Mouse (Mus musculus) heart, postnatal 14 days (tissue): ENCODE measurements around the gene Slc25a16. TPM values are rescaled to one million over a fixed set of nuclear protein-coding genes. Genes with fewer than 3 reads are reported as not detected.

Experiments used
- DNase-seq, 2 experiments: peaks; one replicate each; pipeline ENCODE4 v3.0.0; 2021 to 2022
- intact Hi-C: fragments of 180-260 bp; cut with DNase I; formaldehyde crosslinking; loops from one replicate; pipeline ENCODE4 v1.15.1; 2025
- long read RNA-seq, 2 experiments: library from polyadenylated mRNA; stranded (forward); transcript quantifications; one replicate each; pipeline ENCODE4 v2.0.0; 2021
- total RNA-seq, 2 experiments: library from RNA; stranded (reverse); gene quantifications; 2 replicates each; pipeline ENCODE4 v1.2.3; 2021

Slc25a16 gene
- 10 to 100 TPM; 21.9 to 22.3 TPM for total RNA-seq
- long read RNA-seq, experiment 1, transcript Slc25a16-201 (9 exons, 3,145 nt), result major isoform, 45 of 56 reads
- long read RNA-seq, experiment 1, partial matches to known transcripts, result 2 of 56 reads
- long read RNA-seq, experiment 1, other reads (novel, unspliced or antisense), result 8 of 56 reads
- long read RNA-seq, experiment 2, transcript Slc25a16-201 (9 exons, 3,145 nt), result major isoform, 45 of 50 reads
- long read RNA-seq, experiment 2, partial matches to known transcripts, result 0 of 50 reads
- long read RNA-seq, experiment 2, other reads (novel, unspliced or antisense), result 5 of 50 reads

DNA sequence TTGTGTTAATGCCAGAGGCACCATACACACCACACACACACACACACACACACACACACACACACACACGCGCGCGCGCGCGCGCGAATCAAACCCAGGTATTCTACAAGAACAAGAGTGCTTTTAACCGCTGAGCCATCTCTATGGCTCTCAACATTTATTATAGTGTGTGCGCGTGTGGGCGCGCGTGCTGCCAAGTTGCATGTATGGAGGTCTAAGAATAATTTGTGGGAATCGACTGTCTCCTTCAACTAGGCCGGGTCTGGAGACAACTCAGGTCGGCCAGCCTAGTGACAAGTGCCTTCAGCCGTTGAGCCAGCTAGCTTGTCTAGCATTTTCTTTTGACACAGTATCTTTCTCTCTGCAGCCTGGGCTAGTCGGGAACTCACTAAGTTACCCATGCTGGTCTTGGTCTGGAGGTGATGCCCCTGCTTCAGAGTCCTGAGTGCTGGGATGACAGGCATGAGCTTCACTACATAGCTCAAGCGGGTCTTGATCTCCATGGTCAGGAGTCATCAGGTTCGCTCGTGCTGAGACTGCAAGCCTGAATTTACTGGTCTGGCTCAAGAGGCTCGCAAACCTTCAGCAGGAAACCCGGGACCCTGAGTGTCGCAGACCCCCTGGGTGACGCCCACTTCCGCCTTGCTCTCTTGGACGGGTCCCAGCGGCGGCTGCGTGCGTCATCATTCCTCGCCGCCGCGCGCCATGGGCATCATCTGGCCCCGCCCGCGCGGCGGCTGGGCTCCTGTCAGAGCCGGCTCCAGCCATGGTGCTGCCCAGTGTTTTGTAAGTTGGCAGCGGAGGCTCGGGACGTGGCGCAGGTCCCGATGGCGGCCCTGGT, at the start of gene Slc25a16:
Gene Slc25a16 (plus strand): TSS at position 709 of the 841 bp plus-strand sequence.
- intact Hi-C loops, result no loop called here

DNA sequence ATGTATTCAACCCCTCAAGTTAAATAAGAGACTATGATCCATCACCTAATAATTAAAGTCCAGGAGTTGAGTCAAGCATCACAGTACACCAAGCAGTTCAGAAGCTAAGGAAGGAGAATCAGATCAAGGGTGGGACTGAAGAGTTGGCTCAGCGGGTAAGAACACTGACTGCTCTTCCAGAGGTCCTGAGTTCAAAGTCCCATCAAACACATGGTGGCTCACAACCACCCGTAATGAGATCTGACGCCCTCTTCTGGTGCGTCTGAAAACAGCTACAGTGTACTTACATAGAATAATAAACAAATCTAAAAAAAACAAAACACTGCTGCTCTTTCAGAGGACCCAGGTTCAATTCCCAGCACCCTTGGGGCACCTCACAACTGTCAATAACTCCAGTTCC, 45.6 kb upstream of the Slc25a16 start:
- DNase-seq, result no peak
- intact Hi-C loops, result no loop called here

More for the DNA sequence above, at the start of gene Slc25a16:
- peak; percentile 94 to 97 for DNase-seq

DNA sequence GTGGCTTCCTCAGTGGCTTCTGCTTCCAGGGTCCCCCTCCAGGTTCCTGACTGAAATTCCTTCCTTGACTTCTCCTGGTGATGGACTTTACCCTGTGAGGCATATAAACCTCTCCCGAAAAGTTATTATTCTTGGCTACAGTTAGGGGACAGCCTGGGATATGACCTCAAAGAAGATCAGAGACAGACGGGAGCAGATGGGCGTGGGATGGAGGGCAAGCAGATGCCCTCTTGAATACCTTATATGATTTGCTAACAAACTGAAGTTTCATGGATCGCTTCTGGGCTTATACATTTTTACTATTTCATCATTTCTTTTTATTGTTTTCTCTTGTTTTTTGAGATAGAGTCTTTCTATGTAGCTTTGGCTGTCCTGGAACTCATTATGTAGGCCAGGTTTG, 44.9 kb upstream of the Slc25a16 start:
- no peak for DNase-seq
- intact Hi-C loops, result no loop called here

DNA sequence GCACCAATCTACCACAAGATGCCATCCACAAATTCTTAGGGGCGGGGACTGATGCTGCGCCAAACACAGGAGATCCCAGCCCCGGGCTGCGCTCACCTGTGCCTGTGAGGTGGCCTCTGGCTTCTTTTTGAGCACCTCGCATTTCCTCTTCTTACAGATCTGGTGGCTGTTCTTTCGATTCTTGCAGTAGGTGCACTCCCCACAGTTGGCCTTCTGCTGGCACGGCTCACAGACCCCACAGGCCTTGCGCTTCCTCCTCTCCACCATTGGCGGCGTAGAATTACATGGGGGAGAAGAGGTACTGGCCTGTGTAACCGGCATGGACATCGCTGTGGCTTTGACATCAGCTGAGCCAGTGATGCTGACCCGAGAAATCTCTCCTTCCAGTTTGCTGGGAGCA, 42.4 kb upstream of the Slc25a16 start:
- intact Hi-C loops, result no loop called here
- no peak for DNase-seq

DNA sequence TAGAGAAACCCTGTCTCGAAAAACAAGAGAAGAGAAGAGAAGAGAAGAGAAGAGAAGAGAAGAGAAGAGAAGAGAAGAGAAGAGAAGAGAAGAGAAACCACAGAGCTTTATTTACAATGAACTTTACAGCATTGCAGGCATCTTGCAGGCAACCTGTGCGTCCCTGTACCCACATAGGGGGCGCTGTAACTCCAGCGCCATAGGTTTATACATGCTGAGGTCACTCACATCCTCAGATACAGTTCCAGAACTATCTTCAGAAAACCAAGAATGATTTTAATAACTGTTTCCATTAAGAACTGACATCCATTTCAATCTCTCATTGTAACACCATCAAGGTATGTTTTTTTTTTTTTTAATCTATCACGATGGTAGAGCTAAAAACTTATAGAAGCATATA, 39.2 kb upstream of the Slc25a16 start:
- intact Hi-C loops, result no loop called here
- no peak for DNase-seq

DNA sequence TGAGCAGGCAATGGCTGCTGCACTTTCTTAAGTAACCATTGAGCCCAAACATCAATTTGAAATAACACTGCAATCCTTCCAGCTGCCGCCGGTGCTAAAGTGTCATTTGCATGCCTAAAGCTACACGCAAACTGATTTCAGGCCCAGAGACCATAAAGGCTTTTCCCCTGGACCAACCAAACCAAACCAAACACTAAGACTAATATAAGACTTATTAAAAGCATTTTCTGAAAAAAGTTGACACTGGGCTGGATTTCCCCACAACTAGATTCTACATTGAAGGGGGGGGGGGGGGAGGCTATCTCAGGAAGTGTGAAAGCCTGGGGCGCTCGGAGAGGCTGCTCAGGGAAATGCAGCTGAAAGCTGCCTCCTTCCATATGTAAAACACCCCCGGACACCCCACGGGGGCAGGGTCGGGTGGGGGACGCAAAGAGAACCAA, 36.5 kb upstream of the Slc25a16 start:
- intact Hi-C loops, result no loop called here

DNA sequence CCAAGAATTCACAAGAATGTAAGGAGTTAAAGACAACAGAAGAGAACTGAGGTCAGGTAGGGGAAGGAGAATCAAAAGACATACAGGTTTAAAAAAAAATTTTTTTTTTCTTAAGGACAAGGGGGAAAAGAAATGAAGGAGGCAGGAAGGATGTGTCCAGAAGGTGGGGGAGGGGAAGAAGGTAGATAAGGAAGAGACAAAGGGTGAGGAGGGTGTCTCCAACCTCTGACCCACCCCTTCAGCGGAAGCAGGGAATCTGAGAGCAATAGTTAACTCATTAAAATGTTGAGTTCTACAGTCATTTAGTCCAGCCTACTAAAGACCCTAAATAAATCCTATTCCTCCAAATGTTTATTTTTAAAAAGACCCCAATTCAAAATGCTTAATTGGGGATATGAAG, 35.9 kb upstream of the Slc25a16 start:
- intact Hi-C loops, result no loop called here
- DNase-seq, result no peak

More for the DNA sequence above, 36.5 kb upstream of the Slc25a16 start:
- DNase-seq, result no peak

DNA sequence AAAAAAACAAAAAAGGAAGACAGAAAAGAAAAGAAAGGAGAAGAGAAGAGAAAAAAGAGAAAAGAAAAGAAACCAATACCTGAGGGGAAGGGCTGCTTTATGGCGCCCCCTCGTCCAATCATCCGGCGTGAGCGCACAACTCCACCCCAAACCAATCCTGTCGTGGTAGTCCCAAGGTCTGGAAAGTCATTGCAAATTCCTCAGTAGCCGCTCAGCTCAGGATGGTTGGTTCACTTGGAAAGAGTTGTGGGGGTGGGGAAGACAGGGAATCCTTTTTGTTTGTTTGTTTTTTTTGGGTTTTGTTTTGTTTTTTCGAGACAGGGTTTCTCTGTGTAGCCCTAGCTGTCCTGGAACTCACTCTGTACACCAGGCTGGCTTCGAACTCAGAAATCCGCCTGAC, 35.0 kb upstream of the Slc25a16 start:
- no peak for DNase-seq
- intact Hi-C loops, result no loop called here

DNA sequence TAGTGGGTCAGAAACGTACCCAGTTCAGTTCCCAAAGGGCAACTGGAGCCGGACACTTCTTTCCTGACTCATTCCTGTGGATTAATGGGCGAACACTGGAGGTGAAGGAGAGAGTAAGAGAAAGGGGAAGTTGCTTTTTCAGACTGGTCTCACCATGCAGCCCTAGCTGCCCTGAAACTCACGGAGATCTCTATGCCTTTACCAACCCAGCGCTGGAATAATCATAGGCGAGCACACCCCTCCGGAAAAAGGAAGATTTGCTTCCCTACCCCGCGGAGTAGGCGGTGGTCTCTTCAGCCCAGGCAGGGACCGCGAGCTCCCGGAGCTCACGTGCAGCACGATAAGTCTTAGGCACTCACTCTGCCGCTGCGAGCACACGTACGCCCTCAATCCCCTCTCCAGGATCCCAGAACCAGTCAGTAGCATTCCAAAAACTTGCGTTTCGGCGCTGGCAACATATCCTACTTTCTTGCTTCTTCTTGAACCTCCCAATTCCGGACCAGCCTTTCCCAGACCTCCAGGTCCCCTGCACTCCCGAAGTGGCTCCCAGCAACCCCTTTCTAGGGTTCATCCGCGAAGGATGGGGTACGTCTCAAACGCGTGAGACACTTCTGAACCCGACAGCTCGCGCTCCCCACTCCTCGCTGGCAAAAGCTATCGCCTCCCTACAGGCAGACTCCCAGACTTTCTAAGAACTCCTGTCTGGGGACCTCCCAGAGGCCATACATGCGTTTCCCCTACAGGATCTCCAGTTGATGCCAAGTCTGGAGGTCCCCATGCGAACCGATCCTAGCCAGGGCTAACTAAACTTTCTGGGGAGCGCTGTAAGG, 34.2 kb upstream of the Slc25a16 start:
- DNase-seq, result peak; percentile 10 to 15
- intact Hi-C loops, result loop anchor here (2.0 kb wide), 1 partner anchor 21 kb away; no protein-coding TSS in a partner anchor

DNA sequence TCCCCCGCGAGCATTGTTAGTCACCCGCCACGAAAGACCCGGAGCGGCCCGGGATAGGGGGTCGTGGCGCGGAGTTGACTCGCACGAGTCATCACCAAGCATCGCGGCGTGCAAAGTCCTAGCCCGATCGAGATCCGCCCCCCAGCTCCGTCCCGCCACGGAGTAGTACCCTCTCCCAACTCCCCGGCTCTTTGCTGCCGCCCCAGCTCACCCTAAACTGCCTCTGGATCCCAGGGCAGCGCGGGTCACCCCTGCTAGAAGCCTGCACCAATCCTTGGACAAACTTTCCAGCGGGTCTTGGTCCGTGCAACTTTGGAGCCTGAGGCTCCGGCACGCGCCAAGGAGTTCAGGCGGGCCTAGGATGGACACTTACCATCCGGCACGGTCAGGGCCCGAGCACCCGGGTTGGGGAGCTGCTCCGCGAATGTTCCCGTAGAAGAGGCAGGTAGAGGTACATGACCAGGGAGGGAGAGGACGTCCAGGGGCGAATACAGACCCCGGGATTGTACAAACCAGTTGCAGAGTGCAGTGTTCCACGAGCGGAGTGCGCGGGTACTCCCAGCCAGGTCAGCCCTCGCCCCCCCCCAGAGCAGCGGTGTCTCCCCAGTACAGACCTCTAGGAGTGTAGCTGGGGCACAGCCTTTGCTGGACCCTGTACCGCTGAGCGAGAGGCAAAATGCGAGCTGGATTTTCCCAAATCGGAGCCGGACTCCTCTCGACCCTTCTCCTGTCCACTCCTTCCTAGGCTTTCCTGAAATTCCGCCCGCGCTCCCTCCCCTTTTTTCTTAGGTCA, 33.4 kb upstream of the Slc25a16 start:
- intact Hi-C loops, result loop anchor here (2.0 kb wide), 1 partner anchor 22 kb away; no protein-coding TSS in a partner anchor
- peak; percentile 67 to 72 for DNase-seq

DNA sequence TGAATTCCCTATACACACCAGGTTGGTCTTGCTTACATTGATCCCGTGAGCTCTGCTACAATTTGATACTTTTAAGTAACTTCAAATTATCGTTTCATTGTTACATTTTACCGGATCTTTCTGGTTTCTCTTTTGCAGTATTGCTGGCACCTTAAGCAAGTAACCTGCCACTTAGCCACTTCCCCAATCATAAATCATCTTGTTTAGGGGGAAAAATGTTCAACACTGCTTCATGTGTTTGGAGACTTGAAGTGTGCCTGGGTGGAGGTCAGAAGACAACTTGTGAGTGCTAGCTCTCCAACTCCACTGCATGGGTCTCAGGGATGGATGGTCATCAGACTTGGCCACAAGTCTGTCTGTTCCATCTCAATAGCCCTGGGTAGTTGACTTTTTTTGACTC, 29.4 kb upstream of the Slc25a16 start:
- intact Hi-C loops, result no loop called here
- no peak for DNase-seq

DNA sequence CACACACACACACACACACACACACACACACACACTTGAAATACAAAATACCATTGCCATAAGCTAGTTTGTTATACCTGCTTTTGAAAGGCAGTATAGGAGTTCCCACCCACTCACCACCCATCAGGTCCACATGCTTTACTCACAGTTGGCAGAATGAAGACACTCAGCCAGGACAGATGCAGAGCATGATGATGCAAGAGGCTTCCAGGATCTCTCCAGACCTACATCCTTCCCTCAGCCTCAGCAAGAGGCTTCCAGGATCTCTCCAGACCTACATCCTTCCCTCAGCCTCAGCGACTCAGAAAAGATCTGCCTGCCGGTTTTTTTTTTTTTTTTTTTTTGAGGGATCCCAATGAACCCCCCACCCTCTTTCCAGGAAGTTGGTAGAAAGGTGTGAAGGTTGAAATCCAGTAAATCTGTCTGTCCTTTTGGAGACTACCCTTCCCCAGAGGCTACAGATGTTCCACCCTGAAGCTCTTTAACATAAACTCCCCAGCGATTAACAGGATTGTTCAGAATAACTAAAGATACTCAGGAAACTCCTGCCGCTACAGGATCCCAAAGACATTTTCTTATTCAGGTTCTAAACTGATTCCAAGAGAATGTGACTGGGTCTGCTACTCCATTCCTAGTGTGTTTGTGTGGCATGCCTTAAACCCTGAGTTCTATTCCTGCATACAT, 27.7 kb upstream of the Slc25a16 start:
- DNase-seq, result no peak
- intact Hi-C loops, result no loop called here

DNA sequence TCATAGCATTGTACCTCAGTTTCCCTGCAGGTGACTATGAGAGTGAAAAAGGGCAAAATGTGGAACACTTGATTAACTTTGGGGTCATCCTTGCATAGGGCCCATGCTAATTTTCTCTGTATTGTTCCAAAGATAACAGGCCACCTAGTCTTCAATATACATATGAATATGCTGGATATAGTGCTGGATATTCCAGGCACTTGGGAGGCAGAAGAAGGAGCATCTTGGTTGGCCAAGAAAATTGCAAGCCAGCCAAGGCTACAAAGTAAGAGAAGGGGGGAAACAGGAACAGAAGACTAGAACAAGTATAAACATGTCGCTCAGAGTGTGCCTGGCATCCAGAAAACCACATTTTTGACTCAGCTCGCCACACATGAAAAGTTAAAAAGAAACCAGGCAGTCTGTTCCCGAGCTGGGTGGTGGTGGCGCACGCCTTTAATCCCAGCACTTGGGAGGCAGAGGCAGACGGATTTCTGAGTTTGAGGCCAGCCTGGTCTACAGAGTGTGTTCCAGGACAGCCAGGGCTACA, 27.0 kb upstream of the Slc25a16 start:
- no peak for DNase-seq
- intact Hi-C loops, result no loop called here

DNA sequence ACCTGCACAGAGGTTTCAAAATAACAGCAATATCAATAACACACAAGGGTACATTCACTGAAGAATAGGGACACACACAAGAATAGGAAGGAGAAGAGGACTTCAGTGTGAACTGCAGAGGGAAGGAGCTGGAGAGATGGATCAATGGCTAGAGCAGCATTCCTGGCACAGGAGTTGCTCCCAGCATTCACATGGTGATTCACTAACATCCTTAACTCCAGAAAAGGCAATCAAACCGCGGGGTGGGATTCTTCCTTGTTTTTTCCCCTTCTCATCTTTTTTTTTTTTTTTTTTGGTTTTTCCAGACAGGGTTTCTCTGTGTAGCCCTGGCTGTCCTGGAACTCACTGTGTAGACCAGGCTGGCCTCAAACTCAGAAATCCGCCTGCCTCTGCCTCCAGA, 26.0 kb upstream of the Slc25a16 start:
- DNase-seq, result no peak
- intact Hi-C loops, result no loop called here

DNA sequence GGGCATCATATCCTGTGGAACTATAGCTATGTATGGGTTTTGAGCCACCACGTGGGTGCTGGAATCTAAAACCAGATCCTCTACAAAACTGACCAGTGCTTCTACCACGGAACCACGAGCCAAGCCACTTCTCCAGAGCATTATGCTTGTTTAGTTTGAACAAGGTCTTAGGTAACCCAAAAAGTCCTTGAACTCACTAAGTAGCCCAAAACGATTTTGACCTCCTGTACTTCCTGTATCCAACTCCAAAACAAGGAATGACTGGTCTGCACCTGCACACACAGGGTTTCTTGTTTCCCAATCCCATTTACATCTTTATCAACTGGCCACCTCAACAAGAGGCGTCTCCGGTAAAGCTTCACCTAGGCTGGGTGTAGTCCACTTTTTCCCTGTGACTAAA, 25.0 kb upstream of the Slc25a16 start:
- intact Hi-C loops, result no loop called here
- no peak for DNase-seq

DNA sequence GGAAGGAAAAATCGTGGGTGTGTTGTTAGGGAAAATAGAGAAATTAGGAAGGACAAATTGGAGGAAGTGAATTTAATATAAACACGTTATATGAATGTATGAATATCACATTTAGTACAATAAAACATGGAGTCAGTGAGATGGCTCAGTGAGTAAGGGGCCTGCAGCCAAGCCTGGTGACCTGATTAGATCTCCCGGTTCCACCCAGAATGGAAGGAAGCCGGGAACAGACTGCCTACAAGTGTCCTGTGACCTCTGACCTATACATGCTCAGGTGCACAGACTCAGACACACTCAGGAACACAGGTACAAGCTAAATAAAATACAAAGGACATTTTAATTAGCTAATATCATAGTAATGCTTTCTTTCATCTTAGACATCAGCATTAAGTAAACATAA, 24.4 kb upstream of the Slc25a16 start:
- DNase-seq, result no peak
- intact Hi-C loops, result no loop called here

DNA sequence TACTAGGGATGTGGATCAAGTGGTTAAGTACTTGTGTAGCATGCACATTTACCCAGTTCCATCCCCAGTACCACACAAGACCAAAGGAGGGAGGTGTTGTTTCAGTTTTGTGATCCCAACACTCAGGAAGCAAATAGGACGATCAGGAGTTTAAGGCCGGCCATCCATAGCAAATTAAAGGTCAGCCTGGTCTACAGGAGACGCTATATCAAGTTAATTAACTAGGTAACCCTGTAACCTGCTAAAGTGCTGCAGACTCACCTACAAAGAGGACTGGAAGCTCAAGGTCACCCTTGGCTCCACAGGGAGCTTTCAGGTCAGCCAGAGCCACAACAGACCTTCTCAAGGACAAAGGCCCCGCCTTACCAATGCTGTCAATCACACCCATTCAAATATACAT, 23.7 kb upstream of the Slc25a16 start:
- intact Hi-C loops, result no loop called here
- DNase-seq, result no peak

DNA sequence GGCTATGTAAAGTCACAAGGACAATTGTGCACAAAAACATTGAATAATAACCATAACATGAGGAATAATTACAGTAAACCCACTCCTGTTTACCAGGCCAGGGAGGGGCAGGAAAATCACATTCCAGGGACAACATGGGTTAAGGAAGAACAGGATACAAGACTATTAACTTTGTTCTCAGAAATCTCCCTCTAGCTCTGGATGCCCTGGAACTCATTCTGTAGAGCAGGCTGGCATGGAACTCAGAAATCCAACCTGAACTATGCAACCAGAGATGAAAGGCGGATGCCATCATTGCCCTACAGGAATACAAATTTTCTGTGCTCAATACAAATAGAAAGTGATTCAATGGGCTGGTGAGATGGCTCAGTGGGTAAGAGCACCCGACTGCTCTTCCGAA, 23.0 kb upstream of the Slc25a16 start:
- no peak for DNase-seq
- intact Hi-C loops, result no loop called here

DNA sequence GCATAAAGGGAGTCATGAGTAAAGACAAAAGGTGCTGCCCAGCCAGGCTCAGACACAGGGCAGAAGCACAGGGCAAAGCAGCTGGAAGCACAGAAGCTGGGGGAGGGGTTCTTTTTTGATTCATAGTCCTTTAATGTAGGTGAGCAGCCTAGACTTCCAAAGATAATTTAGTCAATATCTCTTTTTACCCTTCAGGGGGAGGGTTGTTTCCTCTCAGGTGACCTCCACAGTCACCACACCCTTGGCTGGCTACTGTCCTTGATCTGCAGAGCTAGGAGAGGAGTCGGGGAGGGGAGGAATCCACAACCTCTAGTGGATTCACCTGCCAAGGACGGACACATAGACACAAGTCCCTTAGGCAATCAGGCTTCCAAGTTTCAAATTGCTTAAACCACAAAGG, 22.4 kb upstream of the Slc25a16 start:
- no peak for DNase-seq
- intact Hi-C loops, result no loop called here
